Mouse (Mus musculus) left cerebral cortex, postnatal 14 days (tissue): ENCODE data around the gene Cd63. TPM values are rescaled to one million over a fixed set of nuclear protein-coding genes. Genes with fewer than 3 reads are reported as not detected.

Source experiments
- DNase-seq, 2 experiments: peaks; one replicate each; pipeline ENCODE4 v3.0.0; 2021 to 2022; ENCODE audit warnings: low spot score in 2 of 2, mixed read lengths in 1 of 2
- intact Hi-C: fragments of 180-260 bp; cut with DNase I; formaldehyde crosslinking; loops from one replicate; pipeline ENCODE4 v1.15.1; 2025
- long read RNA-seq, 2 experiments: library from polyadenylated mRNA; stranded (forward); transcript quantifications; one replicate each; pipeline ENCODE4 v2.0.0; 2021
- total RNA-seq, 2 experiments: library from RNA; stranded (reverse); gene quantifications; 2 replicates each; pipeline ENCODE4 v1.2.3; 2021

Gene Cd63
- 10 to 100 TPM; 55.4 to 61.0 TPM for total RNA-seq
- long read RNA-seq, experiment 1, transcript Cd63-201 (8 exons, 1,063 nt), result major isoform, 38 of 43 reads
- long read RNA-seq, experiment 1, partial matches to known transcripts, result 3 of 43 reads
- long read RNA-seq, experiment 1, other reads (novel, unspliced or antisense), result 2 of 43 reads
- long read RNA-seq, experiment 2, transcript Cd63-201 (8 exons, 1,063 nt), result major isoform, 39 of 42 reads
- long read RNA-seq, experiment 2, partial matches to known transcripts, result 1 of 42 reads
- long read RNA-seq, experiment 2, other reads (novel, unspliced or antisense), result 2 of 42 reads

- intact Hi-C loops, result no loop called here
- no peak for DNase-seq
Measured at GRCm38 (mm10) chr10:128900698-128901097, at the start of gene Cd63. Gene Cd63 (plus strand): TSS chr10:128900989.

GRCm38 (mm10) chr10:128861176-128861575 lies 39.6 kb upstream of the Cd63 start:
- no peak for DNase-seq
- intact Hi-C loops, result no loop called here

GRCm38 (mm10) chr10:128866042-128866441 lies 34.7 kb upstream of the Cd63 start:
- intact Hi-C loops, result no loop called here
- DNase-seq, result no peak

GRCm38 (mm10) chr10:128866518-128866917 lies 34.3 kb upstream of the Cd63 start:
- intact Hi-C loops, result no loop called here
- DNase-seq, result no peak

GRCm38 (mm10) chr10:128870341-128870740 lies 30.4 kb upstream of the Cd63 start:
- no peak for DNase-seq
- intact Hi-C loops, result no loop called here

GRCm38 (mm10) chr10:128878291-128878690 lies 22.5 kb upstream of the Cd63 start:
- intact Hi-C loops, result no loop called here
- no peak for DNase-seq

- DNase-seq, result no peak
- intact Hi-C loops, result no loop called here
Measured at GRCm38 (mm10) chr10:128878811-128879210, 22.0 kb upstream of the Cd63 start.

- intact Hi-C loops, result no loop called here
- no peak for DNase-seq
Measured at GRCm38 (mm10) chr10:128882067-128882466, 18.7 kb upstream of the Cd63 start.

GRCm38 (mm10) chr10:128888941-128889827 lies 11.6 kb upstream of the Cd63 start:
- DNase-seq, result no peak
- intact Hi-C loops, result no loop called here

- intact Hi-C loops, result loop anchor here (5.0 to 10.0 kb wide), 2 partner anchors 148 to 265 kb away; partner anchors contain the start of genes Dgka and Rps26
Measured at GRCm38 (mm10) chr10:128889846-128890245, 10.9 kb upstream of the Cd63 start.

GRCm38 (mm10) chr10:128890383-128891295 lies 10.2 kb upstream of the Cd63 start:
- DNase-seq, result no peak
- intact Hi-C loops, result loop anchor here (5.0 to 10.0 kb wide), 2 partner anchors 148 to 266 kb away; partner anchors contain the start of genes Dgka and Rps26

More at GRCm38 (mm10) chr10:128889846-128890245, 10.9 kb upstream of the Cd63 start:
- DNase-seq, result no peak

GRCm38 (mm10) chr10:128891296-128892094 lies 9.3 kb upstream of the Cd63 start, which contains the start of gene Gdf11:
Gene Gdf11 (minus strand): TSS chr10:128891718.
- peak; percentile 49 to 65 for DNase-seq
- intact Hi-C loops, result loop anchor here (5.0 to 10.0 kb wide), 2 partner anchors 149 to 267 kb away; partner anchors contain the start of genes Dgka and Rps26

- no peak for DNase-seq
- intact Hi-C loops, result loop anchor here (5.0 to 10.0 kb wide), 2 partner anchors 150 to 267 kb away; partner anchors contain the start of genes Dgka and Rps26
Measured at GRCm38 (mm10) chr10:128892246-128892645, 8.5 kb upstream of the Cd63 start.

- peak; percentile 89 for DNase-seq
- intact Hi-C loops, result loop anchor here (2.0 to 10.0 kb wide), 2 partner anchors 51 to 271 kb away; partner anchors contain the start of gene Rps26
Measured at GRCm38 (mm10) chr10:128895437-128895836, 5.4 kb upstream of the Cd63 start.

- intact Hi-C loops, result loop anchor here (2.0 to 10.0 kb wide), 2 partner anchors 51 to 271 kb away; partner anchors contain the start of gene Rps26
- peak; percentile 52 to 66 for DNase-seq
Measured at GRCm38 (mm10) chr10:128895952-128896693, 4.7 kb upstream of the Cd63 start.

GRCm38 (mm10) chr10:128896807-128897206 lies 4.0 kb upstream of the Cd63 start:
- no peak for DNase-seq
- intact Hi-C loops, result loop anchor here (10.0 kb wide), 1 partner anchor 272 kb away; the partner anchor contains the start of gene Rps26

- intact Hi-C loops, result loop anchor here (10.0 kb wide), 1 partner anchor 273 kb away; the partner anchor contains the start of gene Rps26
- peak in 1 of 2 experiments; percentile 58 for DNase-seq
Measured at GRCm38 (mm10) chr10:128897501-128897900, 3.3 kb upstream of the Cd63 start.
